Mouse (Mus musculus) embryonic facial prominence, embryonic 14.5 days (tissue): ENCODE measurements around the gene Ube2c. TPM values are rescaled to one million over a fixed set of nuclear protein-coding genes. Genes with fewer than 3 reads are reported as not detected.

Experiments
- ATAC-seq: fragments of 200-750 bp; cut with Nextera tagmentation; 2 replicates; pipeline ENCODE4 v1.8.0; 2017; ENCODE audit warnings: low read depth, moderate number of reproducible peaks, moderate TSS enrichment
- DNase-seq: peaks from one replicate; pipeline ENCODE4 v3.0.0-alpha.2; 2015; ENCODE audit warnings: low spot score
- H3K27ac ChIP-seq: fragments of 300-500 bp; sonication (generic); replicated peaks from 2 replicates; pipeline ENCODE4 v1.5.1; 2014; ENCODE audit warnings: low read depth, mild to moderate bottlenecking, low read length, moderate library complexity
- H3K27me3 ChIP-seq: fragments of 300-500 bp; sonication (generic); replicated peaks from 2 replicates; pipeline ENCODE4 v1.6.1; 2014; ENCODE audit warnings: low read length; ENCODE audit not compliant: control insufficient read depth, insufficient read depth
- H3K36me3 ChIP-seq: fragments of 300-500 bp; sonication (generic); 2 replicates; pipeline ENCODE4 v1.6.1; 2014; ENCODE audit warnings: low read length, mixed read lengths; ENCODE audit not compliant: control insufficient read depth, insufficient read depth
- H3K4me1 ChIP-seq: fragments of 300-500 bp; sonication (generic); 2 replicates; pipeline ENCODE4 v1.6.1; 2014; ENCODE audit warnings: antibody characterized with exemption, low read length; ENCODE audit not compliant: control insufficient read depth, insufficient read depth
- H3K4me2 ChIP-seq: fragments of 300-500 bp; sonication (generic); 2 replicates; pipeline ENCODE4 v1.6.1; 2014; ENCODE audit warnings: low read depth, mild to moderate bottlenecking, low read length, moderate library complexity, mixed read lengths
- H3K4me3 ChIP-seq: fragments of 300-500 bp; sonication (generic); 2 replicates; pipeline ENCODE4 v1.5.1; 2014; ENCODE audit warnings: low read depth, mild to moderate bottlenecking, low read length
- H3K9ac ChIP-seq: fragments of 300-500 bp; sonication (generic); 2 replicates; pipeline ENCODE4 v1.6.1; 2014; ENCODE audit warnings: low read depth, mild to moderate bottlenecking, low read length, moderate library complexity, mixed read lengths
- H3K9me3 ChIP-seq: fragments of 300-500 bp; sonication (generic); 2 replicates; pipeline ENCODE4 v1.6.1; 2016; ENCODE audit warnings: low read length; ENCODE audit not compliant: control insufficient read depth
- WGBS: fragments of 180-500 bp; shearing (Covaris S2); extraction: QIAGEN DNeasy Blood & Tissue Kit; methylation state at CpG from one replicate; pipeline ENCODE4 v1.1.7; 2014; 5-methylcytosine and 5-hydroxymethylcytosine counted together
- polyA plus RNA-seq: library from polyadenylated mRNA; unstranded; fragments of >200 nt; fragmentation: Nextera tagmentation; extraction: Ambion mirVana; gene quantifications from 2 replicates; pipeline ENCODE4 v1.2.1, GENCODE M21; 2014

The Ube2c gene
- polyA plus RNA-seq, 1 experiment from 2014 or later, result 229 TPM

GRCm38 (mm10) chr2:164825521-164825920 is 55.8 kb downstream of the Ube2c start:
- Histone ChIP-seq H3K9me3 (no peaks in the 10 kb centered on the region), H3K27me3 (no peaks in the 10 kb centered on the region), H3K9ac (no peak overlapping the region), H3K4me2 (no peak overlapping the region), H3K4me1 (peaks cover 3% of the 10 kb centered on the region), H3K36me3 (peaks cover 41% of the 10 kb centered on the region), H3K4me3 (no peak overlapping the region), H3K27ac (no peak overlapping the region)
- ATAC-seq (no peak), DNase-seq (no peak)
- 95% methylated on average over 17 of the region's 17 CpGs for WGBS

- Histone ChIP-seq H3K9me3 (no peaks in the 10 kb centered on the region), H3K27me3 (no peaks in the 10 kb centered on the region), H3K4me1 (peaks cover 3% of the 10 kb centered on the region), H3K9ac (no peak overlapping the region), H3K36me3 (peaks cover 32% of the 10 kb centered on the region), H3K27ac (no peak overlapping the region), H3K4me3 (no peak overlapping the region), H3K4me2 (no peak overlapping the region)
- no peak for ATAC-seq
- 89% methylated on average over 16 of the region's 16 CpGs for WGBS
- DNase-seq, result no peak
These were observed 57.6 kb downstream of the Ube2c start for GRCm38 (mm10) chr2:164827146-164827850.

Other genes with a start within 250 kb of the Ube2c start
- gene Wfdc2, start 207.5 kb upstream of the Ube2c start, polyA plus RNA-seq, result 53.7 and 62.4 TPM in 2 replicates
- not detected in 2 replicates for gene Spint3, start 196.4 kb upstream of the Ube2c start, polyA plus RNA-seq
- gene Wfdc6a, start 184.5 kb upstream of the Ube2c start, polyA plus RNA-seq, result 0.51 TPM in 1 of 2 replicates, not detected in the other
- not detected in 2 replicates for gene Eppin, start 176.3 kb upstream of the Ube2c start, polyA plus RNA-seq
- not detected in 2 replicates for gene Wfdc6b, start 156.4 kb upstream of the Ube2c start, polyA plus RNA-seq
- gene Wfdc8, start 156.3 kb upstream of the Ube2c start, polyA plus RNA-seq, result 0.11 TPM in 1 of 2 replicates, not detected in the other
- not detected in 2 replicates for gene Wfdc16, start 131.1 kb upstream of the Ube2c start, polyA plus RNA-seq
- gene Wfdc10, start 113.9 kb upstream of the Ube2c start, polyA plus RNA-seq, result 0.69 and 1.1 TPM in 2 replicates
- not detected in 2 replicates for gene Wfdc9, start 113.3 kb upstream of the Ube2c start, polyA plus RNA-seq
- gene Wfdc11, start 95.8 kb upstream of the Ube2c start, polyA plus RNA-seq, result not detected in 2 replicates
- gene Wfdc13, start 84.8 kb upstream of the Ube2c start, polyA plus RNA-seq, result 0.21 TPM in 1 of 2 replicates, not detected in the other
- not detected in 2 replicates for gene Spint4, start 71.4 kb upstream of the Ube2c start, polyA plus RNA-seq
- not detected in 2 replicates for gene Spint5, start 54.6 kb upstream of the Ube2c start, polyA plus RNA-seq
- gene Wfdc3, start 24.0 kb upstream of the Ube2c start, polyA plus RNA-seq, result 0.53 and 1.1 TPM in 2 replicates
- gene Dnttip1, start 23.9 kb upstream of the Ube2c start, polyA plus RNA-seq, result 60.9 and 63.0 TPM in 2 replicates
- 799 and 1,279 TPM in 2 replicates for gene Tnnc2, start 10.1 kb downstream of the Ube2c start, polyA plus RNA-seq
- 27.9 and 28.3 TPM in 2 replicates for gene Snx21, start 15.9 kb downstream of the Ube2c start, polyA plus RNA-seq
- 12.6 and 13.8 TPM in 2 replicates for gene Acot8, start 35.0 kb downstream of the Ube2c start, polyA plus RNA-seq
- 6.0 and 6.4 TPM in 2 replicates for gene Zswim3, start 35.2 kb downstream of the Ube2c start, polyA plus RNA-seq
- 15.1 and 15.7 TPM in 2 replicates for gene Zswim1, start 52.8 kb downstream of the Ube2c start, polyA plus RNA-seq
- gene Spata25, start 58.6 kb downstream of the Ube2c start, polyA plus RNA-seq, result not detected in 2 replicates
- 140 and 154 TPM in 2 replicates for gene Ctsa, start 63.0 kb downstream of the Ube2c start, polyA plus RNA-seq
- gene Neurl2, start 63.6 kb downstream of the Ube2c start, polyA plus RNA-seq, result 8.3 and 9.1 TPM in 2 replicates
- gene Pltp, start 87.8 kb downstream of the Ube2c start, polyA plus RNA-seq, result 50.1 and 55.1 TPM in 2 replicates
- 56.9 and 62.8 TPM in 2 replicates for gene Pcif1, start 109.4 kb downstream of the Ube2c start, polyA plus RNA-seq
- 11.9 and 13.9 TPM in 2 replicates for gene Zfp335, start 141.9 kb downstream of the Ube2c start, polyA plus RNA-seq
- gene Mmp9, start 170.9 kb downstream of the Ube2c start, polyA plus RNA-seq, result 33.7 and 52.0 TPM in 2 replicates
- 0.56 and 1.1 TPM in 2 replicates for gene Slc12a5, start 190.9 kb downstream of the Ube2c start, polyA plus RNA-seq